Mouse (Mus musculus) kidney, adult 2 months (tissue): ENCODE results near the gene Bhlha9. TPM values are rescaled to one million over a fixed set of nuclear protein-coding genes. Genes with fewer than 3 reads are reported as not detected.

ENCODE experiments used
- DNase-seq: peaks from one replicate; pipeline ENCODE4 v3.0.0; 2021
- H3K27ac ChIP-seq: fragments of 200-500 bp; 2 replicates; pipeline ENCODE4 v1.5.1; 2012; ENCODE audit warnings: low read depth, low read length, control low read depth, inconsistent platforms; ENCODE audit not compliant: insufficient read depth
- H3K27me3 ChIP-seq: fragments of 200-500 bp; replicated peaks from 2 replicates; pipeline ENCODE4 v1.6.1; 2012; ENCODE audit warnings: mild to moderate bottlenecking, moderate library complexity, low read length, inconsistent platforms; ENCODE audit not compliant: control insufficient read depth, insufficient read depth
- H3K36me3 ChIP-seq: fragments of 200-500 bp; 2 replicates; pipeline ENCODE4 v1.6.1; 2012; ENCODE audit warnings: mild to moderate bottlenecking, moderate library complexity, low read length, inconsistent platforms; ENCODE audit not compliant: control insufficient read depth, insufficient read depth
- H3K4me1 ChIP-seq: fragments of 200-500 bp; 2 replicates; pipeline ENCODE4 v1.6.1; 2011; ENCODE audit warnings: low read length; ENCODE audit not compliant: control insufficient read depth, insufficient read depth
- H3K4me3 ChIP-seq: fragments of 200-500 bp; 2 replicates; pipeline ENCODE4 v1.5.1; 2011; ENCODE audit warnings: mild to moderate bottlenecking, low read depth, low read length, control low read depth; ENCODE audit not compliant: insufficient read depth
- CTCF ChIP-seq: fragments of 200-500 bp; conservative IDR thresholded peaks from 2 replicates; pipeline ENCODE4 v1.5.1; 2011; ENCODE audit warnings: low read depth, mild to moderate bottlenecking, control low read depth, low read length, moderate library complexity, mixed read lengths; ENCODE audit not compliant: insufficient read depth, insufficient read length
- POLR2A ChIP-seq: fragments of 200-500 bp; IDR thresholded peaks from one replicate; pipeline ENCODE4 v1.6.1; 2011; ENCODE audit warnings: low read depth, low read length, control low read depth
- WGBS: fragments of 180-500 bp; shearing (Covaris S2); methylation state at CpG from one replicate; pipeline ENCODE4 v1.1.7; 2018; 5-methylcytosine and 5-hydroxymethylcytosine counted together
- polyA plus RNA-seq: library from polyadenylated mRNA; depleted of rRNA; stranded (reverse); fragments of >200 nt; gene quantifications from 2 replicates; pipeline ENCODE4 v1.2.3, GENCODE M21; 2012

The Bhlha9 gene
- polyA plus RNA-seq, 1 experiment: not detected

GRCm38 (mm10) chr11:76685604-76686003 lies 13.3 kb downstream of the Bhlha9 start:
- 68% methylated on average over 2 of the region's 2 CpGs for WGBS
- Histone ChIP-seq H3K36me3 (no peaks in the 10 kb centered on the region), H3K27me3 (no peaks in the 10 kb centered on the region), H3K27ac (no peak overlapping the region), H3K4me1 (no peaks in the 10 kb centered on the region), H3K4me3 (no peak overlapping the region)
- no peak for DNase-seq
- no peak for TF ChIP-seq CTCF
- TF ChIP-seq POLR2A: no peak

- no peak for TF ChIP-seq POLR2A
- no peak for TF ChIP-seq CTCF
- 78% methylated on average over 3 of the region's 3 CpGs for WGBS
These were observed 19.8 kb downstream of the Bhlha9 start for GRCm38 (mm10) chr11:76692096-76692495.

GRCm38 (mm10) chr11:76695810-76696209 lies 23.5 kb downstream of the Bhlha9 start:
- Histone ChIP-seq H3K4me1 (no peaks in the 10 kb centered on the region), H3K27me3 (no peaks in the 10 kb centered on the region), H3K4me3 (no peak overlapping the region), H3K27ac (no peak overlapping the region), H3K36me3 (no peaks in the 10 kb centered on the region)
- 71% methylated on average over 6 of the region's 6 CpGs for WGBS
- DNase-seq: no peak
- no peak for TF ChIP-seq CTCF
- no peak for TF ChIP-seq POLR2A

More at GRCm38 (mm10) chr11:76692096-76692495, 19.8 kb downstream of the Bhlha9 start:
- H3K4me1 ChIP-seq: no peaks in the 10 kb centered on the region
- DNase-seq: no peak
- no peak overlapping the region for H3K4me3 ChIP-seq
- no peaks in the 10 kb centered on the region for H3K36me3 ChIP-seq
- H3K27me3 ChIP-seq: no peaks in the 10 kb centered on the region
- no peak overlapping the region for H3K27ac ChIP-seq

GRCm38 (mm10) chr11:76699626-76700025 lies 27.4 kb downstream of the Bhlha9 start:
- WGBS: 51% methylated on average over 9 of the region's 9 CpGs
- Histone ChIP-seq H3K4me1 (no peaks in the 10 kb centered on the region), H3K27ac (no peak overlapping the region), H3K4me3 (no peak overlapping the region), H3K27me3 (no peaks in the 10 kb centered on the region), H3K36me3 (no peaks in the 10 kb centered on the region)
- TF ChIP-seq POLR2A: no peak
- TF ChIP-seq CTCF: no peak
- no peak for DNase-seq

GRCm38 (mm10) chr11:76707656-76708055 lies 35.4 kb downstream of the Bhlha9 start:
- Histone ChIP-seq H3K27me3 (no peaks in the 10 kb centered on the region), H3K27ac (no peak overlapping the region), H3K4me1 (no peaks in the 10 kb centered on the region), H3K4me3 (no peak overlapping the region), H3K36me3 (no peaks in the 10 kb centered on the region)
- 92% methylated on average over 3 of the region's 3 CpGs for WGBS
- TF ChIP-seq CTCF: no peak
- no peak for TF ChIP-seq POLR2A
- DNase-seq: no peak

GRCm38 (mm10) chr11:76708066-76708465 lies 35.8 kb downstream of the Bhlha9 start:
- Histone ChIP-seq H3K27me3 (no peaks in the 10 kb centered on the region), H3K4me1 (no peaks in the 10 kb centered on the region), H3K27ac (no peak overlapping the region), H3K36me3 (no peaks in the 10 kb centered on the region), H3K4me3 (no peak overlapping the region)
- TF ChIP-seq CTCF (no peak), POLR2A (no peak)
- DNase-seq: peak; percentile 10
- 97% methylated on average over 1 of the region's 1 CpGs for whole genome bisulfite sequencing

- Histone ChIP-seq H3K36me3 (no peaks in the 10 kb centered on the region), H3K4me3 (no peak overlapping the region), H3K27me3 (no peaks in the 10 kb centered on the region), H3K27ac (no peak overlapping the region), H3K4me1 (no peaks in the 10 kb centered on the region)
- no peak for TF ChIP-seq CTCF
- TF ChIP-seq POLR2A: no peak
- 44% methylated on average over 1 of the region's 1 CpGs for WGBS
- peak; percentile 72 for DNase-seq
These were observed 36.6 kb downstream of the Bhlha9 start for GRCm38 (mm10) chr11:76708881-76709280.
